Mouse (Mus musculus): ENCODE measurements around the gene Garnl3.

Gene Garnl3

GRCm38 (mm10) chr2:32947454-32947853, 184.0 kb downstream of the Garnl3 start:
- no peak for DNase-seq (ENCODE audit: extremely low read depth, low read depth, low spot score)

GRCm38 (mm10) chr2:32940483-32940882, 191.0 kb downstream of the Garnl3 start:
- no peak for DNase-seq (ENCODE audit: extremely low read depth, low read depth, low spot score)

- DNase-seq (ENCODE audit: extremely low read depth, low read depth, low spot score): no peak
Measured at GRCm38 (mm10) chr2:32939418-32939817, 192.0 kb downstream of the Garnl3 start.

GRCm38 (mm10) chr2:32938741-32939140, 192.7 kb downstream of the Garnl3 start:
- DNase-seq (ENCODE audit: extremely low read depth, low read depth, low spot score): no peak
